Mouse (Mus musculus) forebrain, embryonic 15.5 days (tissue): ENCODE data around the gene Hormad1. TPM values are rescaled to one million over a fixed set of nuclear protein-coding genes. Genes with fewer than 3 reads are reported as not detected.

Source experiments
- ATAC-seq: fragments of 200-750 bp; cut with Nextera tagmentation; replicated peaks from 2 replicates; pipeline ENCODE4 v1.8.0; 2017; ENCODE audit warnings: mild to moderate bottlenecking, moderate TSS enrichment, moderate library complexity
- H3K27ac ChIP-seq: fragments of 300-500 bp; sonication (generic); replicated peaks from 2 replicates; pipeline ENCODE4 v1.5.1; 2015; ENCODE audit warnings: mild to moderate bottlenecking, inconsistent platforms
- H3K27me3 ChIP-seq: fragments of 300-500 bp; sonication (generic); 2 replicates; pipeline ENCODE4 v1.6.1; 2015; ENCODE audit warnings: inconsistent platforms
- H3K36me3 ChIP-seq: fragments of 300-500 bp; sonication (generic); 2 replicates; pipeline ENCODE4 v1.6.1; 2015; ENCODE audit warnings: mild to moderate bottlenecking, inconsistent platforms
- H3K4me1 ChIP-seq: fragments of 300-500 bp; sonication (generic); 2 replicates; pipeline ENCODE4 v1.6.1; 2015; ENCODE audit warnings: inconsistent platforms
- H3K4me2 ChIP-seq: fragments of 300-500 bp; sonication (generic); replicated peaks from 2 replicates; pipeline ENCODE4 v1.6.1; 2015; ENCODE audit warnings: mild to moderate bottlenecking, inconsistent platforms
- H3K4me3 ChIP-seq: fragments of 300-500 bp; sonication (generic); 2 replicates; pipeline ENCODE4 v1.5.1; 2015; ENCODE audit warnings: mild to moderate bottlenecking, inconsistent platforms
- H3K9ac ChIP-seq: fragments of 300-500 bp; sonication (generic); replicated peaks from 2 replicates; pipeline ENCODE4 v1.6.1; 2015; ENCODE audit warnings: mild to moderate bottlenecking, inconsistent platforms
- H3K9me3 ChIP-seq: fragments of 300-500 bp; sonication (generic); 2 replicates; pipeline ENCODE4 v1.6.1; 2016; ENCODE audit warnings: inconsistent platforms
- WGBS: fragments of 180-500 bp; shearing (Covaris S2); methylation state at CpG from one replicate; pipeline ENCODE4 v1.1.7; 2015; ENCODE audit warnings: mixed read lengths; 5-methylcytosine and 5-hydroxymethylcytosine counted together
- polyA plus RNA-seq: library from polyadenylated mRNA; unstranded; fragments of >200 nt; fragmentation: Nextera tagmentation; extraction: Ambion mirVana; gene quantifications from 2 replicates; pipeline ENCODE4 v1.2.1, GENCODE M21; 2015

Gene Hormad1
- polyA plus RNA-seq, result not detected in 2 replicates

DNA sequence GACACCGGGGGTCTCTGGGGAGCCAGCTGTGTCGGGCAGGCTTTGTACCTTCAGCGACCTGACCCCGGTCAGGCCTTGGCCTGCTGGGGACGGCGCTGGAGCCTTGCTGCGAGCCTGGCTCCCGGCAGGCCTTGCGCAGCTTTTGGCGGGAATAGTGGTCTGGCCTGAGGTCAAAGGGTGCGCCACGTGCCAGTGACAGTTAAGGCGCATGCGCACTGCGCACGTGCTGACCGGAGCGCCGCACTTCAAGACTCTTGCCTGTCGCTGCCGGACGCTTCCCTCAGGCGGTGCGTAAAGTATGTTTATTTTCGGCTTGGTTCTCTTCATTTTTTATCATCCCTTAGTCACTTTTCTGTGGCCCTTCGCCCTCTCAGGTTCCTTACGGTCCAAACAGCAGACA lies at the start of gene Hormad1:
Gene Hormad1, plus strand, starts transcription at position 241 of the 400 bp plus-strand sequence.
- Histone ChIP-seq H3K9me3 (no peaks in the 10 kb centered on the region), H3K27ac (no peak within 1 kb of the TSS), H3K4me1 (no peaks in the 10 kb centered on the region), H3K36me3 (no peaks in the 10 kb centered on the region), H3K4me2 (no peak within 1 kb of the TSS), H3K4me3 (no peak within 1 kb of the TSS), H3K9ac (no peak within 1 kb of the TSS), H3K27me3 (no peaks in the 10 kb centered on the region)
- WGBS, result 90% methylated on average over 27 of the region's 27 CpGs
- ATAC-seq, result no peak

DNA sequence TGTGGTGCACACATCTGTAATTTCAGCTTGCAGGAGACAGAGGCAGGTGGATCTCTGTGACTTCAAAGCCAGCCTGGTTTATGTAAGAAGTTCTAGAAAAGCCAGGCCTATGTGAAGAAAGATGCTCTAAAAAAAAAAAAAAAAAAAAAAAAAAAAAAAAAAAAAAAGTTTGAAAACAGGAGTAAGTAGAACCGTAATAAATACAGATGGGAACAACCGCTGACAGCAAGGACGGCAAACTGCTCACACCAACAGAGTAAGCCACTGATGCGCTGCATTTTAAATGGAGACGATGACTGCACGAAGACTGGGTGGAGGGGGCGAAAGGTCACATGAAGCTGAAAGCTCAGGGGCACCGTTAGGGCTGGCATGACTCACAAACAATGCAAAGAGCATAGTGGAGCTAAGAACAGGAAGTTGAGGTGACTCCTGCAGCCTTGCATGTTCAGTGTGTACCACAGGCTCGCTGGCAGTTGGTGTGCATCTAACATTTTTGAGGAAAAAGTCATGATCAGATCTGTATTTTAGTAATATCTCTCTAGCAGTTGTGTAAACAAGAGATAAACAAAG lies 47.8 kb upstream of the Hormad1 start:
- Histone ChIP-seq H3K9me3 (no peaks in the 10 kb centered on the region), H3K4me1 (no peaks in the 10 kb centered on the region), H3K4me3 (no peak overlapping the region), H3K4me2 (no peak overlapping the region), H3K9ac (no peak overlapping the region), H3K36me3 (no peaks in the 10 kb centered on the region), H3K27me3 (no peaks in the 10 kb centered on the region), H3K27ac (no peak overlapping the region)
- no peak for ATAC-seq
- WGBS, result 87% methylated on average over 9 of the region's 9 CpGs

DNA sequence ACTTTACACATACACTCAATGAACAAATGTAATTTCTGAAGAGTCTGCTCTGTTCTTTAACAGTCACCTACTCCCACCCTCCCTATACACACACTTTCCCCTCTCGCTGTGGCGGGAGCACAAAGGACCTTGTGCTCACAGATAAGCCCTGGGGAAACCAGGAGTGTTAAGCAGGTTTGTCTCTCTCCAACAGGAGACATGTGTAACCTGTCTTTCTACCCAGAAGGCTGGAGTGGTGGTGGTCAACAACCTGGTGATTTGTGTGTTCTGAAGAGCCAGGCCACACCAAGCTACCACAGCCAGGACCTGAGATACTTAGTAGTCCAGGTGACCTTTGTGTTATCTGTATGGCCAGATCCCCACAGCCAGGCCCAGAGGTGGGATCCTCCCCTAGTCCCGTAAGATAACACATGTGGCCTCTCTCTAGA lies 42.8 kb upstream of the Hormad1 start:
- H3K27me3 ChIP-seq, result no peaks in the 10 kb centered on the region
- H3K27ac ChIP-seq, result no peak overlapping the region
- no peaks in the 10 kb centered on the region for H3K9me3 ChIP-seq
- no peak for ATAC-seq
- H3K36me3 ChIP-seq, result no peaks in the 10 kb centered on the region
- WGBS, result 92% methylated on average over 3 of the region's 3 CpGs
- H3K4me3 ChIP-seq, result no peak overlapping the region
- H3K4me2 ChIP-seq, result no peak overlapping the region
- 0 out of 2 replicates have a peak, but pooled peaks cover 2% of the 10 kb centered on the region for H3K4me1 ChIP-seq
- H3K9ac ChIP-seq, result no peak overlapping the region

DNA sequence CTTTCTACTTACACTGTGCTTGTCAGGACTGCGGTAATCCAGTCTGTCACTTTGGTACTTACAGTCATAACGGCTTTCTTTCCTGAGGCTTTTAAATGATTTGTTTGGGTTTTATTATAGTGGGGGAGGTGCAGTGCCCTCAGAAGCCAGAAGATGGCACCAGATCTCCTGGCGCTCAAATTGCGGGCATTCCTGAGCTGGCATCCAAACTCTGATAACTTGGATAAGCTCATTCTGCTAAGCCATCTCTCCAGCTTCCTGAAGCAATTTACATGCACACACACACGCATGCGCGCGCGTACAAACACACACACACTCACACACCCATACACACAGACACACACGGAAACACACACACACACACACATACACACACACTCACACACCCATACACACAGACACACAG lies 42.0 kb upstream of the Hormad1 start:
- Histone ChIP-seq H3K27me3 (no peaks in the 10 kb centered on the region), H3K4me1 (0 out of 2 replicates have a peak, but pooled peaks cover 2% of the 10 kb centered on the region), H3K9ac (no peak overlapping the region), H3K4me2 (no peak overlapping the region), H3K9me3 (no peaks in the 10 kb centered on the region), H3K4me3 (no peak overlapping the region), H3K27ac (0 out of 2 replicates have a peak overlapping the region, but pooled peaks have one; percentile 38), H3K36me3 (no peaks in the 10 kb centered on the region)
- peak; percentile 79 for ATAC-seq
- 21% methylated on average over 10 of the region's 10 CpGs for WGBS

DNA sequence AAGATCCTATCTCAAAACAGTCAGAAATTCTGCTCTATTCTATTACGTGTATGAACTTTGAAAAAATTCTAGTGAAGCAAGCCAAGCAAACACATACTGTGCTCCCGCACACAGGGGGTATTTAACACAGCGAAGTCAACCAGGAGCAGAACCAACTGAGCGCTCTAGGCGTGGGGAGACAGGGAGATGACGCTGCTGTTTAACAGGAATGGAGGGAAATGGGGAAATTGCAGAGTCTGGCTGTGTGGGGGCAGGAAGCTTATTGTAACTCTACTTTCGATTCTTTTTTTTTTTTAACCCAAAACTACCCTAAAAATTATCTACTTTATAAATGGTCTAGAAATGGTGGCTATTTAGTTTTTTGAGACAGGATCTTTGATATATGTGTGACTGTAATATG lies 40.6 kb upstream of the Hormad1 start:
- 89% methylated on average over 7 of the region's 7 CpGs for WGBS
- no peak overlapping the region for H3K4me3 ChIP-seq
- H3K27me3 ChIP-seq, result no peaks in the 10 kb centered on the region
- H3K9me3 ChIP-seq, result no peaks in the 10 kb centered on the region
- H3K36me3 ChIP-seq, result no peaks in the 10 kb centered on the region
- no peak overlapping the region for H3K9ac ChIP-seq
- no peak for ATAC-seq
- no peak overlapping the region for H3K4me2 ChIP-seq
- H3K27ac ChIP-seq, result no peak overlapping the region
- H3K4me1 ChIP-seq, result 0 out of 2 replicates have a peak, but pooled peaks cover 2% of the 10 kb centered on the region

DNA sequence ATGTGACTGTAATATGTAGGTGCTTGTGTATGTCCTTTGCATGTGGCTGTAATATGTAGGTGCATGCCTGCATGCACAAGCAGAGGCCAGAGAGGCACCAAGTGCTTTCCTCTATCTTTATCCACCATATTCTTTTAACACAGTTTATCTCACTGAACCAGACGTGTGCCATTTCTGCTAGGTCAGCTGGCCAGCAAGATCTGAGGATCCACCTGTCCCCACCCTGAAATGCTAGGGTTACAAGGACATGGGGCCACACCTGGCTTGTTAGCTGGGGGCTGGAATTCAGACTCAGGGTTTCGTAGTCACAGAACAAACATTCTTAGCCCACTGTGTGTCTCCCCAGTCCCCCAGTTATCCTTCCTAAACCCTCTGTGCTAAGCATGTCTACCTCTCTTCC lies 40.2 kb upstream of the Hormad1 start:
- Histone ChIP-seq H3K4me1 (0 out of 2 replicates have a peak, but pooled peaks cover 2% of the 10 kb centered on the region), H3K9me3 (no peaks in the 10 kb centered on the region), H3K27ac (no peak overlapping the region), H3K9ac (no peak overlapping the region), H3K4me2 (no peak overlapping the region), H3K4me3 (no peak overlapping the region), H3K27me3 (no peaks in the 10 kb centered on the region), H3K36me3 (no peaks in the 10 kb centered on the region)
- 84% methylated on average over 2 of the region's 2 CpGs for whole genome bisulfite sequencing
- ATAC-seq, result no peak

DNA sequence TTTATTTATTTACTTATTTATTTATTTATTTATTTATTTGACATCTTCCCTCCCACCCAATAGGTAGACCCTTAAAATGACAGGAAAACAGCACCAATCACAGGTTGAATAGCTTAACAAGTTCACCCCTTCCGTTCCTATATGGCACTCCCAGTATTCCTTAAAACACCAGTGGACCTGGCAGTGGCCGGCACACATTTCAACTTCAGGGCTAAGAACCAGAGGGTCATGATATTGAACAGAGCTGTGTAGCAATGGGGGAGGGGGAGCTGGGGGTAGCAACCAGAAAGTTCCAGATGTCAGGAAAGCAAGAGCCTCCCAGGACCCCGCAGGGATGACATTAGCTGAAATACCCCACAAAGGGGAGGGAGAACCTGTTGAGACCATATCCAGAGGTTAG lies 39.4 kb upstream of the Hormad1 start:
- H3K27me3 ChIP-seq, result no peaks in the 10 kb centered on the region
- 0 out of 2 replicates have a peak, but pooled peaks cover 2% of the 10 kb centered on the region for H3K4me1 ChIP-seq
- H3K9me3 ChIP-seq, result no peaks in the 10 kb centered on the region
- H3K9ac ChIP-seq, result no peak overlapping the region
- no peak for ATAC-seq
- no peak overlapping the region for H3K27ac ChIP-seq
- WGBS, result 92% methylated on average over 3 of the region's 3 CpGs
- H3K4me3 ChIP-seq, result no peak overlapping the region
- no peaks in the 10 kb centered on the region for H3K36me3 ChIP-seq
- no peak overlapping the region for H3K4me2 ChIP-seq

DNA sequence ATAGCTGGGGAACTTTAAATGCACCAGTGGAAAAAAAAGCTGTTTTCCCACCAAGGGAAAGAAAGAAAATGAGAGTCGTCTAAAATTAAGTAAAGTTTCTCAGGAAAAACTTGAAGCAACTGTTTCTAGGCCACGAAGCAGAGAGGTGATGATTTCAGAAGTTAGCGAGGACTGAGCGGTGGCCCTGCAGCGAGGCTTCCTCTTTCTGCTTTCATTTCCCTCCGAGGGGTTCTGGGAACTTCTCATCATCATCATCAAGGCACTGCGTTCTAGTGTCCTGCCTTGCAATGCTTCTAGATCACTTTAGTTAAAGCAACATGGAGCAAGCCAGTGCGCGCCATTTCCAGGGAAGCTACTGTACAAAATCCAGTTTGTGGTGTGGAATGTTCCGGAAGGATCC lies 38.3 kb upstream of the Hormad1 start:
- Histone ChIP-seq H3K36me3 (no peaks in the 10 kb centered on the region), H3K4me2 (no peak overlapping the region), H3K27ac (no peak overlapping the region), H3K9me3 (no peaks in the 10 kb centered on the region), H3K9ac (no peak overlapping the region), H3K4me1 (0 out of 2 replicates have a peak, but pooled peaks cover 2% of the 10 kb centered on the region), H3K27me3 (no peaks in the 10 kb centered on the region), H3K4me3 (no peak overlapping the region)
- WGBS, result 94% methylated on average over 10 of the region's 10 CpGs
- ATAC-seq, result no peak

DNA sequence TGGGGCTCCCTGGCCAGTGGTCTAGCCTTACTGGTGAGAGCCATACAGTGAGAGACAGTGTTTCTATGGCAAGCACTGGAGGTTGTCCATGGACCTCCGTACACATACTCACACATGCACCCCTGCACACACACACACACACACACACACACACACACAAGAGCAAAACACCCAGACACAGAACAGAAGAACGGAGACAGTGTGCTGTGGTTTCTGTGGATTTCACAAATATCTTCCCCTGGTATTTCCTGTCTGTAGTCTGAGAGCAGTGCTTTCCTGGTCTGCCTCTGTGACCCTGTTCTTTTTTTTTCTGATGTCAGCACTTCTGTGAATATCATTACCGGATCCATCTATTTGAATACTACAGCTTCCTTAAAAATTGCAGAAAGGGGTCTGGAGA lies 35.8 kb upstream of the Hormad1 start:
- no peaks in the 10 kb centered on the region for H3K27me3 ChIP-seq
- H3K4me2 ChIP-seq, result no peak overlapping the region
- H3K9ac ChIP-seq, result no peak overlapping the region
- H3K27ac ChIP-seq, result no peak overlapping the region
- ATAC-seq, result no peak
- H3K4me1 ChIP-seq, result no peaks in the 10 kb centered on the region
- H3K4me3 ChIP-seq, result no peak overlapping the region
- H3K9me3 ChIP-seq, result no peaks in the 10 kb centered on the region
- 88% methylated on average over 3 of the region's 3 CpGs for WGBS
- H3K36me3 ChIP-seq, result no peaks in the 10 kb centered on the region

DNA sequence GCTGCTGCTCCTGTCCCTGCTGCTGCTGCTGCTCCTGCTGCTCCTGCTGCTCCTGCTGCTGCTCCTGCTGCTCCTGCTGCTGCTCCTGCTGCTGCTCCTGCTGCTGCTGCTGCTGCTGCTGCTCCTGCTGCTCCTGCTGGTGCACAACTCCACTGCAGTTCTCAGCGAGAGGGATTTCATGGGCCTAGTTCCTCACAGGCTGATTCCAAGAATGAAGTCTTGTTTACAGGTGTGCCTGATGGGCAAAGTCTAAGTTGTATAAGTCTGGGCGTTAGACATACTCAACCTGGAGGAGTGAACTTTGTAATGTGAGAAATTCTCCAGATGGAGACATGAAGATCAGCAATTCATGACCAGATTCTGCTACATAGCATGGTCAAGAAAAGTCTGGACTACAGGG lies 34.8 kb upstream of the Hormad1 start:
- H3K4me3 ChIP-seq, result no peak overlapping the region
- H3K9ac ChIP-seq, result no peak overlapping the region
- H3K4me1 ChIP-seq, result no peaks in the 10 kb centered on the region
- no peak for ATAC-seq
- H3K27me3 ChIP-seq, result no peaks in the 10 kb centered on the region
- no peaks in the 10 kb centered on the region for H3K9me3 ChIP-seq
- no peak overlapping the region for H3K27ac ChIP-seq
- H3K4me2 ChIP-seq, result no peak overlapping the region
- H3K36me3 ChIP-seq, result no peaks in the 10 kb centered on the region
- WGBS, result 70% methylated on average over 2 of the region's 2 CpGs

DNA sequence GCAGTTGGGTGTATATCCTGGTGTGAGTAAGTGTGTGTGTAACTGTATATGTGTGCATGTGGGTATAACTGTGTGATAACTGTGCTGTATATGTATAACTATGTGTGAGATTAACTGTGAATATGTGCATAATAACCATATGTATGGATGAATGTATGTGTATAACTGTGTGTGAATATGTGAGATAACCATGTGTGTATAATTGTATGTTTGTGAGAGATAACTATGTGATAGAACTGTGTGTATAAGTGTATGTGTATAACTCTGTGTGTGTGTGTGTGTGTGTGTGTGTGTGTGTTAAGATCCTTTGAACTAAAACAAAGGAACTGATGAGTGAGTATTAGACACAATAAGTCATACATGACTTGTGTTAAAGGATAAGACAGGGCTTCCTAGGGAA lies 33.4 kb upstream of the Hormad1 start:
- no peak overlapping the region for H3K9ac ChIP-seq
- no peak overlapping the region for H3K4me2 ChIP-seq
- no peaks in the 10 kb centered on the region for H3K4me1 ChIP-seq
- no peak overlapping the region for H3K27ac ChIP-seq
- H3K36me3 ChIP-seq, result no peaks in the 10 kb centered on the region
- H3K27me3 ChIP-seq, result no peaks in the 10 kb centered on the region
- H3K4me3 ChIP-seq, result no peak overlapping the region
- ATAC-seq, result no peak
- H3K9me3 ChIP-seq, result no peaks in the 10 kb centered on the region

DNA sequence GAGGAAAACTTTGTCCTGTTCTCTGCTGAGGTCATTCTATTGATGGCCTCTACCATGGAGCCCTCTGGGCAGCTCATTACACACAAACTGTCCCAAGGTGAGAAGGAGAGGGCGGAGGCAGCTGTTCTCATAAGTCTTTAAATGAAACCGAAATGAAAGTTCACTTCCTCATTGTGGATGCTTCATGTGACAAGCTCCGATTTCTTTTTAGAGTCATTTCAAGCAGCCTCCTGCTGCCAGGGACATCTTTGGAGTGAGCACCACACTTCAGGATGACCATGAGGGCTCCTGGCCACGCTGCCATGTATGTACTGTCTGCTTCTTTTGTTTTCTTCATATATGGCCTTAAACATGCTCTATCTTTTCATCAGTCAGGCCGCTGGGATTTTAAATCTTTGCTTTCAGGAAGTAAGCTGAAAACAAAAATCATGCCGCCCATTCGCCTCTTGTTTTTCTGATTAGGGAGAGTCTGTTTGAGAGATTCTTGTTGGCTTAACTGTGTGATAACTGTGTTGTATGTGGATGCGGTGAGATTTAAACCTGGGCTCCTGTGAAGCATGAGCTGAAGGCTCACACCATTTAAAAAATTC lies 32.8 kb upstream of the Hormad1 start, which contains the start of gene Ctss:
Gene Ctss, plus strand, starts transcription at position 165 of the 590 bp plus-strand sequence.
- Histone ChIP-seq H3K4me2 (no peak within 1 kb of the TSS), H3K4me3 (no peak within 1 kb of the TSS), H3K9me3 (no peaks in the 10 kb centered on the region), H3K4me1 (no peaks in the 10 kb centered on the region), H3K36me3 (no peaks in the 10 kb centered on the region), H3K27ac (no peak within 1 kb of the TSS), H3K27me3 (no peaks in the 10 kb centered on the region), H3K9ac (no peak within 1 kb of the TSS)
- no peak for ATAC-seq
- 89% methylated on average over 8 of the region's 8 CpGs for WGBS

DNA sequence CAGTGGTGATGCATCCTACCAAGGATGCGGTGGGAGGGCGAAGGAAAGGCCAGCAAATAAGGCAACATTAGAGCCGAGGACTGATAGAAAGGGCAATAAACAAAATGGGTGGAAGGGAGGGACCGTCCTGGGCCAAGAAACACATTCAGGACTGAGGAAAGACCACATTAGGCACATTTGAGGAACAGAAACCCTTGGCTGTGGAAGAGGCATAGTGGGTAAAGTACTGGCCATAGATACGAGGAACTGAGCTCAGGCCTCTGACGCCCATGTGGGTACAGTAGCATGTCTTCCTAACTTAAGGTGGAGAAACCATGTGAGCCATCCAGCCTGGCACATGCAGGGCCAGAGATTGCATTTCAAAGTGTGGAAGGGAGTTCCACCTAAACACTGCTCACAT lies 29.7 kb upstream of the Hormad1 start:
- 88% methylated on average over 6 of the region's 6 CpGs for WGBS
- no peaks in the 10 kb centered on the region for H3K9me3 ChIP-seq
- H3K36me3 ChIP-seq, result no peaks in the 10 kb centered on the region
- no peak for ATAC-seq
- no peak overlapping the region for H3K9ac ChIP-seq
- no peak overlapping the region for H3K4me3 ChIP-seq
- no peak overlapping the region for H3K4me2 ChIP-seq
- no peaks in the 10 kb centered on the region for H3K4me1 ChIP-seq
- H3K27me3 ChIP-seq, result no peaks in the 10 kb centered on the region
- H3K27ac ChIP-seq, result no peak overlapping the region
